Mouse (Mus musculus): ENCODE results near the gene T.

DNA sequence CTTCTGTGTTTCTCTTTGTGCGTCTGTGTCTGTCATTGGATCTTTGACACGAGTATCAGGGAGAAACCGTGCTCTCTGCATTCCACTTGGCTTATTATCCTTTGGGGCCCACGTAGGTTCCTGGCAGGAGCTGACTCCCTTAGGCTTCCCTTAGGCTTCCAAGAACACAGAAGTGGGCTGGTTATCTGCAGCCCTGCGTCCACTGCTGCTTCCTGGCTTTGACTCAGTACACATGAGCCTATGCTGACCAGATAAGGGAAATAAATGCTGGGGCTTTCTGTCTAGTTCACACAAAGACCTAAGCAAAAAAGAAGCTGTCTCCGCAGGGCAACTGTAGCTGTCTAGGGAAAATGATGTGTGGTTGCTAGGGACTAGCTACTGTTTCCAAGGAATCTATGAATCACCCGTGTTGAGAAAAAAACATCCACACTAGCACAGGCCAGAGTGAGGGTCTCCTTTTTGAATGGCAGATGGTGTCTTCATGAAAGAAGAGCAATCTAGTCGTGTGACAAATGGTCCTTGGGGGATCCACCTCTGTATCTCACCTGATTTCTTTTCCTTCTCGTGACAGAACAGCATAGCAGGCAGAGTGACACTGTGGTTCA, 22.7 kb downstream of the T start:
- TF ChIP-seq CTCF (IDR thresholded peaks at IDR 0.05; ENCODE audit: borderline replicate concordance, insufficient read depth, low read depth, low read length) (no peak), POLR2A (IDR thresholded peaks at IDR 0.05; ENCODE audit: borderline replicate concordance, insufficient read depth, low read length) (no peak)
